Mouse (Mus musculus): Measurements from ENCODE around the gene Necap1. TPM values are rescaled to one million over a fixed set of nuclear protein-coding genes. Genes with fewer than 3 reads are reported as not detected.

The Necap1 gene
- polyA plus RNA-seq, 1 experiment from 2014 or later = 122 TPM

GRCm38 (mm10) chr6:122862434-122862833, 11.8 kb upstream of the Necap1 start:
- Histone ChIP-seq H3K36me3 (no peaks in the 10 kb centered on the region), H3K9me3 (no peaks in the 10 kb centered on the region), H3K27ac (replicated peaks) (no peak overlapping the region), H3K9ac (replicated peaks) (no peak overlapping the region), H3K4me1 (no peaks in the 10 kb centered on the region), H3K27me3 (no peaks in the 10 kb centered on the region), H3K4me2 (replicated peaks) (no peak overlapping the region), H3K4me3 (no peak overlapping the region)
- no peak for ATAC-seq (replicated peaks)
- 85% methylated on average over 6 of the region's 6 CpGs for WGBS

GRCm38 (mm10) chr6:122862871-122863270, 11.4 kb upstream of the Necap1 start:
- WGBS = 92% methylated on average over 1 of the region's 1 CpGs
- Histone ChIP-seq H3K27ac (replicated peaks) (no peak overlapping the region), H3K4me2 (replicated peaks) (no peak overlapping the region), H3K4me1 (no peaks in the 10 kb centered on the region), H3K9ac (replicated peaks) (no peak overlapping the region), H3K36me3 (no peaks in the 10 kb centered on the region), H3K27me3 (no peaks in the 10 kb centered on the region), H3K4me3 (no peak overlapping the region), H3K9me3 (no peaks in the 10 kb centered on the region)
- ATAC-seq (replicated peaks) = no peak

- Histone ChIP-seq H3K27me3 (no peaks in the 10 kb centered on the region), H3K27ac (replicated peaks) (no peak overlapping the region), H3K4me3 (no peak overlapping the region), H3K9me3 (no peaks in the 10 kb centered on the region), H3K4me2 (replicated peaks) (no peak overlapping the region), H3K36me3 (no peaks in the 10 kb centered on the region), H3K9ac (replicated peaks) (no peak overlapping the region), H3K4me1 (no peaks in the 10 kb centered on the region)
- WGBS = 69% methylated on average over 4 of the region's 4 CpGs
- ATAC-seq (replicated peaks) = no peak
Measured at GRCm38 (mm10) chr6:122867914-122868313, 6.4 kb upstream of the Necap1 start.

- ATAC-seq (replicated peaks) = no peak
- no peaks in the 10 kb centered on the region for H3K36me3 ChIP-seq
- no peaks in the 10 kb centered on the region for H3K4me1 ChIP-seq
- H3K9me3 ChIP-seq = no peaks in the 10 kb centered on the region
- H3K9ac ChIP-seq (replicated peaks) = no peak overlapping the region
- 89% methylated on average over 11 of the region's 11 CpGs for WGBS
- H3K4me2 ChIP-seq (replicated peaks) = no peak overlapping the region
- H3K27me3 ChIP-seq = no peaks in the 10 kb centered on the region
- no peak overlapping the region for H3K4me3 ChIP-seq
- H3K27ac ChIP-seq (replicated peaks) = no peak overlapping the region
Measured at GRCm38 (mm10) chr6:122869846-122870245, 4.4 kb upstream of the Necap1 start.

- ATAC-seq (replicated peaks) = no peak
- H3K9me3 ChIP-seq = no peaks in the 10 kb centered on the region
- H3K9ac ChIP-seq (replicated peaks) = no peak overlapping the region
- H3K27me3 ChIP-seq = no peaks in the 10 kb centered on the region
- peaks cover 18% of the 10 kb centered on the region for H3K4me1 ChIP-seq
- H3K36me3 ChIP-seq = peaks cover 9% of the 10 kb centered on the region; the same call in 1 of the 2 replicates
- WGBS = 97% methylated on average over 5 of the region's 5 CpGs
- H3K4me2 ChIP-seq (replicated peaks) = no peak overlapping the region
- H3K27ac ChIP-seq (replicated peaks) = no peak overlapping the region
- H3K4me3 ChIP-seq = no peak overlapping the region
Measured at GRCm38 (mm10) chr6:122872800-122873199, 1.5 kb upstream of the Necap1 start.

- Histone ChIP-seq H3K4me3 (peak overlapping the region; percentile 95), H3K36me3 (peaks cover 12% of the 10 kb centered on the region; the same call in 1 of the 2 replicates), H3K4me2 (replicated peaks) (peak overlapping the region; percentile 52), H3K9ac (replicated peaks) (peak overlapping the region; percentile 95), H3K27me3 (no peaks in the 10 kb centered on the region), H3K27ac (replicated peaks) (peak overlapping the region; percentile 95), H3K4me1 (peaks cover 18% of the 10 kb centered on the region), H3K9me3 (no peaks in the 10 kb centered on the region)
- peak; percentile 74 for ATAC-seq (replicated peaks)
- under 1% methylated on average over 31 of the region's 31 CpGs for WGBS
Measured at GRCm38 (mm10) chr6:122874720-122875389, 581 bp downstream of the Necap1 start.

- H3K4me1 ChIP-seq = peaks cover 18% of the 10 kb centered on the region
- H3K4me2 ChIP-seq (replicated peaks) = no peak overlapping the region
- no peak overlapping the region for H3K27ac ChIP-seq (replicated peaks)
- H3K4me3 ChIP-seq = no peak overlapping the region
- H3K9ac ChIP-seq (replicated peaks) = no peak overlapping the region
- no peaks in the 10 kb centered on the region for H3K27me3 ChIP-seq
- peaks cover 54% of the 10 kb centered on the region for H3K36me3 ChIP-seq
- ATAC-seq (replicated peaks) = no peak
- H3K9me3 ChIP-seq = no peaks in the 10 kb centered on the region
- WGBS = 94% methylated on average over 7 of the region's 7 CpGs
Measured at GRCm38 (mm10) chr6:122879141-122879735, 5.0 kb downstream of the Necap1 start.

GRCm38 (mm10) chr6:122879781-122880505, 5.7 kb downstream of the Necap1 start:
- H3K4me3 ChIP-seq = no peak overlapping the region
- H3K27me3 ChIP-seq = no peaks in the 10 kb centered on the region
- H3K4me2 ChIP-seq (replicated peaks) = no peak overlapping the region
- H3K9me3 ChIP-seq = no peaks in the 10 kb centered on the region
- 89% methylated on average over 7 of the region's 7 CpGs for WGBS
- no peak overlapping the region for H3K9ac ChIP-seq (replicated peaks)
- H3K27ac ChIP-seq (replicated peaks) = no peak overlapping the region
- ATAC-seq (replicated peaks) = no peak
- peaks cover 61% of the 10 kb centered on the region for H3K36me3 ChIP-seq
- peaks cover 18% of the 10 kb centered on the region for H3K4me1 ChIP-seq

GRCm38 (mm10) chr6:122881287-122881686, 7.0 kb downstream of the Necap1 start:
- 92% methylated on average over 12 of the region's 12 CpGs for WGBS

GRCm38 (mm10) chr6:122883603-122884002, 9.3 kb downstream of the Necap1 start:
- H3K4me1 ChIP-seq = no peaks in the 10 kb centered on the region; the same call in 1 of the 2 replicates
- no peak overlapping the region for H3K9ac ChIP-seq (replicated peaks)
- H3K27me3 ChIP-seq = no peaks in the 10 kb centered on the region
- peaks cover 85% of the 10 kb centered on the region for H3K36me3 ChIP-seq
- H3K4me2 ChIP-seq (replicated peaks) = no peak overlapping the region
- no peak overlapping the region for H3K4me3 ChIP-seq
- 96% methylated on average over 9 of the region's 9 CpGs for WGBS
- no peak overlapping the region for H3K27ac ChIP-seq (replicated peaks)
- no peaks in the 10 kb centered on the region for H3K9me3 ChIP-seq
- no peak for ATAC-seq (replicated peaks)

More at GRCm38 (mm10) chr6:122881287-122881686, 7.0 kb downstream of the Necap1 start:
- H3K4me2 ChIP-seq (replicated peaks) = no peak overlapping the region
- H3K27ac ChIP-seq (replicated peaks) = no peak overlapping the region
- H3K36me3 ChIP-seq = peaks cover 70% of the 10 kb centered on the region
- no peak overlapping the region for H3K4me3 ChIP-seq
- H3K27me3 ChIP-seq = no peaks in the 10 kb centered on the region
- no peak for ATAC-seq (replicated peaks)
- H3K9me3 ChIP-seq = no peaks in the 10 kb centered on the region
- H3K9ac ChIP-seq (replicated peaks) = no peak overlapping the region
- H3K4me1 ChIP-seq = peaks cover 5% of the 10 kb centered on the region

GRCm38 (mm10) chr6:122889599-122889998, 15.3 kb downstream of the Necap1 start:
- Histone ChIP-seq H3K36me3 (peaks cover 56% of the 10 kb centered on the region), H3K9me3 (no peaks in the 10 kb centered on the region), H3K9ac (replicated peaks) (no peak overlapping the region), H3K4me3 (no peak overlapping the region), H3K4me1 (no peaks in the 10 kb centered on the region), H3K4me2 (replicated peaks) (no peak overlapping the region), H3K27ac (replicated peaks) (no peak overlapping the region), H3K27me3 (no peaks in the 10 kb centered on the region)
- 95% methylated on average over 2 of the region's 2 CpGs for WGBS
- no peak for ATAC-seq (replicated peaks)

- H3K36me3 ChIP-seq = peaks cover 30% of the 10 kb centered on the region
- no peaks in the 10 kb centered on the region for H3K4me1 ChIP-seq
- WGBS = 9% methylated on average over 2 of the region's 2 CpGs
- no peaks in the 10 kb centered on the region for H3K9me3 ChIP-seq
- H3K9ac ChIP-seq (replicated peaks) = no peak overlapping the region
- ATAC-seq (replicated peaks) = no peak
- H3K4me2 ChIP-seq (replicated peaks) = no peak overlapping the region
- H3K27me3 ChIP-seq = no peaks in the 10 kb centered on the region
- no peak overlapping the region for H3K27ac ChIP-seq (replicated peaks)
- H3K4me3 ChIP-seq = no peak overlapping the region
Measured at GRCm38 (mm10) chr6:122892442-122893049, 18.3 kb downstream of the Necap1 start.
